Mouse (Mus musculus) bone marrow macrophage, adult 2 months (primary cell): ENCODE results near the gene Sertad3. TPM values are rescaled to one million over a fixed set of nuclear protein-coding genes. Genes with fewer than 3 reads are reported as not detected.
"Not testable (repeated sequence)": the region's sequence is repeated elsewhere in the genome, so short reads cannot be mapped to it uniquely, and the experiment has no call there.

Experiments
- H3K27ac ChIP-seq: 2 replicates; pipeline ENCODE4 v1.5.1; 2012; ENCODE audit warnings: low read depth, low read length; ENCODE audit not compliant: insufficient read depth
- H3K4me1 ChIP-seq: 2 replicates; pipeline ENCODE4 v1.6.1; 2012; ENCODE audit warnings: low read length; ENCODE audit not compliant: control insufficient read depth, insufficient read depth
- H3K4me3 ChIP-seq: 2 replicates; pipeline ENCODE4 v1.5.1; 2012; ENCODE audit warnings: mild to moderate bottlenecking, low read length, moderate library complexity; ENCODE audit not compliant: insufficient read depth
- CTCF ChIP-seq: IDR thresholded peaks from 2 replicates; pipeline ENCODE4 v1.5.1; 2012; ENCODE audit warnings: low read depth, mild to moderate bottlenecking, low read length, moderate library complexity
- POLR2A ChIP-seq: IDR thresholded peaks from 2 replicates; pipeline ENCODE4 v1.6.1; 2012; ENCODE audit warnings: mild to moderate bottlenecking, low read depth, low read length, borderline replicate concordance
- polyA plus RNA-seq: library from polyadenylated mRNA; stranded (reverse); fragments of >200 nt; gene quantifications from 2 replicates; pipeline ENCODE4 v1.2.4, GENCODE M21; 2012; ENCODE audit not compliant: missing spikeins, insufficient read depth, insufficient read length

Gene Sertad3
- polyA plus RNA-seq, 1 experiment = 19.5 TPM

GRCm38 (mm10) chr7:27489270-27489869 lies 15.8 kb downstream of the Sertad3 start:
- no peak for TF ChIP-seq POLR2A
- no peak for TF ChIP-seq CTCF
- Histone ChIP-seq H3K4me3 (no peak overlapping the region), H3K27ac (no peak overlapping the region), H3K4me1 (peaks cover 47% of the 10 kb centered on the region)

- peak overlapping the region; percentile 54 for H3K4me3 ChIP-seq
- H3K4me1 ChIP-seq = peaks cover 47% of the 10 kb centered on the region
- TF ChIP-seq POLR2A (no peak), CTCF (no peak)
- peak overlapping the region; percentile 88 for H3K27ac ChIP-seq
These were observed 16.6 kb downstream of the Sertad3 start for GRCm38 (mm10) chr7:27490227-27490542.

GRCm38 (mm10) chr7:27490543-27491329 lies 17.2 kb downstream of the Sertad3 start:
- Histone ChIP-seq H3K4me3 (peak overlapping the region; percentile 64), H3K4me1 (peaks cover 41% of the 10 kb centered on the region), H3K27ac (peak overlapping the region; percentile 88)
- TF ChIP-seq POLR2A (no peak), CTCF (peak; percentile 67)

GRCm38 (mm10) chr7:27491856-27492255 lies 18.3 kb downstream of the Sertad3 start:
- no peak overlapping the region for H3K27ac ChIP-seq
- peaks cover 40% of the 10 kb centered on the region for H3K4me1 ChIP-seq
- H3K4me3 ChIP-seq = no peak overlapping the region
- TF ChIP-seq POLR2A = no peak

- Histone ChIP-seq H3K27ac (peak overlapping the region; percentile 17; the same call in 1 of the 2 replicates), H3K4me1 (peaks cover 40% of the 10 kb centered on the region), H3K4me3 (no peak overlapping the region)
- TF ChIP-seq CTCF (no peak), POLR2A (no peak)
These were observed 19.5 kb downstream of the Sertad3 start for GRCm38 (mm10) chr7:27493022-27493421.

- Histone ChIP-seq H3K4me3 (no peak overlapping the region), H3K27ac (no peak overlapping the region), H3K4me1 (peaks cover 36% of the 10 kb centered on the region)
- TF ChIP-seq CTCF = no peak
- no peak for TF ChIP-seq POLR2A
These were observed 19.9 kb downstream of the Sertad3 start for GRCm38 (mm10) chr7:27493450-27493849.

- peaks cover 23% of the 10 kb centered on the region for H3K4me1 ChIP-seq
- not testable (repeated sequence) for H3K4me3 ChIP-seq, H3K27ac ChIP-seq
These were observed 21.2 kb downstream of the Sertad3 start for GRCm38 (mm10) chr7:27494659-27495367.

GRCm38 (mm10) chr7:27499036-27499435 lies 25.5 kb downstream of the Sertad3 start, which contains the start of gene Prx:
Gene Prx, plus strand, starts transcription at chr7:27499324.
- H3K4me3 ChIP-seq = no peak within 1 kb of the TSS
- TF ChIP-seq POLR2A (no peak), CTCF (no peak)
- H3K4me1 ChIP-seq = no peaks in the 10 kb centered on the region

GRCm38 (mm10) chr7:27501620-27502019 lies 28.1 kb downstream of the Sertad3 start:
- Histone ChIP-seq H3K4me1 (peaks cover 4% of the 10 kb centered on the region), H3K4me3 (no peak overlapping the region)

More at GRCm38 (mm10) chr7:27499036-27499435, 25.5 kb downstream of the Sertad3 start, which contains the start of gene Prx:
- no peak within 1 kb of the TSS for H3K27ac ChIP-seq

GRCm38 (mm10) chr7:27506765-27507370 lies 33.3 kb downstream of the Sertad3 start:
- peaks cover 13% of the 10 kb centered on the region for H3K4me1 ChIP-seq
- no peak overlapping the region for H3K27ac ChIP-seq
- H3K4me3 ChIP-seq = peak overlapping the region; percentile 15; the same call in 1 of the 2 replicates
- TF ChIP-seq POLR2A (no peak), CTCF (no peak)

More at GRCm38 (mm10) chr7:27501620-27502019, 28.1 kb downstream of the Sertad3 start:
- no peak overlapping the region for H3K27ac ChIP-seq
- TF ChIP-seq POLR2A (no peak), CTCF (no peak)
